Mouse (Mus musculus): ENCODE results near the gene Srpk1.
A peak's percentile ranks its signal among the peaks of the same experiment; 100 is the strongest.
"Not testable (repeated sequence)": the region's sequence is repeated elsewhere in the genome, so short reads cannot be mapped to it uniquely, and the experiment has no call there.

The Srpk1 gene

GRCm38 (mm10) chr17:28612603-28613002, 9.9 kb downstream of the Srpk1 start:
- DNase-seq: peak; percentile 44

GRCm38 (mm10) chr17:28609543-28609942, 13.0 kb downstream of the Srpk1 start:
- no peak for DNase-seq

DNA sequence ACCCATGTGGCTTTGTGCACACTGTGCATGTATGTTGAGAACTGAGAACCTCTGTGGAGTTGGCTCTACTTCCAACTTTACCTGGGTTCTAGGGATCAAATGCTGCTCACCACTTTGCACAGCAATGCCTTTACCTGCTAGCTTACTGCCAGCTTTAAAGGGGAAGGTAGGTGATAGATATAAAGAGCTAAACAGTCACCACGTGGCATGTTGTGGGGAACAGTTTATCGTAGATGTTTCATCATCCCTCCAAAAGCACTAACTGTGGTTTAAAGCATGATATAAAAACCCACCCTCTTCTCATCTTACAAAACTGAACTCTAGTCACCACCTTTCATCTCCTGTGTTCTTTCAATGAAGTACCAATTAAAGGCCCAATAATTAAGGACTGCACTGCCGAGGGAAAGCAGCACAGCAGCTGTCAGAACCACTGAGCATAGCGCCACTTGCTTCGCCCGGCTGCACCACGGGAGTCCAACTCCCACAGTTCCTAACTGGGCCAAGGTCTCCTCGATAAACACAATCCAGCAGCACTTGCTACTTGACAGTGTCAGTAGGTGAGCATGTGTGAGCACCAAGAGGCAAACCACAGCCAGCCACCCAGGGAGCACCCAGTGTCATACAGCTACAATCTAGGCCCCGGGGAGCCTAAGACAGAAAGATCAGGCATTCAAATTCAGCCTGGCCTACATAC, 20.8 kb downstream of the Srpk1 start:
- no peak for DNase-seq

GRCm38 (mm10) chr17:28600780-28601179, 21.7 kb downstream of the Srpk1 start:
- no peak for DNase-seq

GRCm38 (mm10) chr17:28593965-28594364, 28.5 kb downstream of the Srpk1 start:
- DNase-seq: no peak

DNA sequence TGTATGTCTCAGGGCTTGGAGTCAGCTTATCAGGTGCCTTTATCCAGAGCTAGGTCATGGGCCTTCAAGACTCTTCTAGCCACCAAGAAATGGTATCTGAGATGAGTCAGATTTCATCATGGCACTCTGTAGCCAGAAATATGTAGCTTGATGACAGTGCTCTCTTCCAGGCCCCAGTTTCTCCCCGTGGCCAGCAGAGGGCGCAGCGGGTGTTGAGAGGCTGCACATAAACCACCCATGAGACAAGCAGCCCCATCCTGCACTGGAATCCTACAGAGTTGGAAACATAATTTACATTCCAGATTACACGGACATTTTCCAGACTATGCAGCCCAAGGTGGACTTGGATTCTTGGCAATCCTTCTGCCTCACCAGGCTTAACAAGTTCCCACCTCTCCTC, 29.5 kb downstream of the Srpk1 start:
- DNase-seq: peak; percentile 82

DNA sequence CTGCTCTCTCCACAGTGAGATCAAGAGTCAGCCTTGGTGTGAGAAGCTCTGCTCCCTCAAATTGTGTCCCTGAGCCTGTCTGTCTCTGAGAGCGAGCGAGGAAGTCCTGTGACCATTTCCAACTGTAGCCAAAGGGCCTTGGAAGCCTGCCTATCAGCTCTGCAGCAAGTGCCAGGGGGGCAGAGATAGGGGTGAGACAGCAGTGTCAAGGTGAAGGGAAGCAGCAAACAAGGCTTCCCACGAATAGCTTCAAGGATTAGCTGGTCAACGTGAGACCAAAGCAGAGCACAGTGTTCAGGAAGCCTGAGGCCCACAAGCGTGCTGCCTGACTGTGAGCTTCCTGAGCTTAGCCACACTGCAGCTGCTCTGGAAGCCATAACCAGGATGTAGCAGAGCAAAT, 31.0 kb downstream of the Srpk1 start:
- DNase-seq: no peak

GRCm38 (mm10) chr17:28590596-28590995, 31.9 kb downstream of the Srpk1 start:
- no peak for DNase-seq

GRCm38 (mm10) chr17:28588591-28588990, 33.9 kb downstream of the Srpk1 start:
- DNase-seq: no peak

GRCm38 (mm10) chr17:28586509-28586908, 36.0 kb downstream of the Srpk1 start:
- no peak for DNase-seq

DNA sequence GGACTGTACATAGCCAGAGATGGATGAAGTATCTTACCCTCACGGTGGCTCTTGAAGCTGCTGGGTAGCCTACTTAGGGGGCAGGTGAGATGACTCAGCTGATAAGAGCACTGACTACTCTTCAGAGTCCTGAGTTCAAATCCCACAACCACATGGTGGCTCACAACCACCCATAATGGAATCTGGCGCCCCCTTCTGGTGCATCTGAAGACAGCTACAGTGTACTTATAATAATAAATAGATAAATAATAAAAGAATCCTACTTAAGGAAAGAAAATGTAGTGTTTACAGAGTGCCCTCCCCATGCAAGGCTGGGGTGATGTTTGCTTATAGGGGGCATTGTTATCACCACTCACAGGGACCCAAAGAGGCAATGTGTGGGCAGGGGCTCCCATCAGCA, 41.5 kb downstream of the Srpk1 start:
- no peak for DNase-seq

DNA sequence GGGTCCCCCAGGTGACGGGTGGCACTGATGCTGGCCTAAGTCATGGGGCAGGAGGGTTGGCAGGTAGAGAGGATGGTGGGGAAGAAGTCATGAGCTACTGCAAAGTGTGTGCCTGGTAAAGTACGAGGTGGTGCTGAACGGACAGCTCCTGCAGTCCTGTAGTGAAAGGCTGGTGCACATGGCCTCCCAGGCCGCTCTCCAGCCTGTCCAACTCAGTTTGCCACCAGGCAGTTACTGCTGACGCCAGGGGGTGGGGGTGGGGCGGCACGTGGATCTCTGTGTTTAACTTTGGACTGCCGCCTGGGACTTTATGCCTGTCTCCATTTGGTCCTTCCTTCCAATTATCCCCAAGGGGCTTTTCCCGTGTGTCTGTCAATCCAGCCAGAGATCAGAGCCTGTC, 42.1 kb downstream of the Srpk1 start:
- DNase-seq: peak; percentile 43

DNA sequence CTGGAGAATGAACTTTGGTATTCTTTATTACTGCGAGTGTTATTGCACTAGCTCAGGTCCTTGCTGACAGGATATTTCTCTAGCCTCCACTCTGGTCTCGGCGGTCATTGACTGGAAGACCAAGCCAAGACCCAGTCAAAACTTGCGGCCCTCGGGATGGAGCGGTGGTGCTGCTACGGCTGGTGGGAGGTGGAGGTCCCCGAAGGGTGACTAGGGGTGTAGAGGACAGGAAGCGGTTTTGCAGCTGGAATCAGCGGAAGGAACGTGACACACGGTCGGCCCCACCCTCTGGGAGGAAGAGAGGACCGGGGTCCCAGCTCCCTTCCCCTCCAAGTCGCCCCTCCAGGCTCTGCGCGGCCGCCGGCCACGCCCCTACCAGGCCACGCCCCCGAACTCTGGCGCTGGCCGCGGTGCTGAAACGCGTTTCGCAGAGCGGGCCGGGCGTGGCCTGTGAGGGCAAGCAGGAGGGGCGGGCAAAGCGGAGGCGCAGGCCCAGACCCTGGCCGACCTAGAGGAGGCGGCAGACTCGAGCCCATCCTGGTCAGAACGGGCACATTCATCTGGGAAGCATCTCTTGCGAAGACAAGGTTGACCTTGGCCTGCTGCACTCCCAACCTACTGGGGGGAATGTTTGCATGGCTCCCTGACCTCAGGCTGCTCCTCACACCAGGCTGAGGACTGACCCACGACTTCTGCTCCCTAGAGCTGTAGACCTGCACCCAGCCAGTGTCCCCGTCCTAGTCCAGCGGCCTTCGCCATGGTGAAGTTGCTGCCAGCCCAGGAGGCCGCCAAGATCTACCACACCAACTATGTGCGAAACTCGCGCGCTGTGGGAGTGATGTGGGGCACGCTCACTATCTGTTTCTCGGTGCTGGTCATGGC, 47.0 kb downstream of the Srpk1 start, which contains the start of gene Lhfpl5:
Lhfpl5 (plus strand) TSS at position 398 of the 882 bp plus-strand sequence.
- DNase-seq: peak; percentile 75

DNA sequence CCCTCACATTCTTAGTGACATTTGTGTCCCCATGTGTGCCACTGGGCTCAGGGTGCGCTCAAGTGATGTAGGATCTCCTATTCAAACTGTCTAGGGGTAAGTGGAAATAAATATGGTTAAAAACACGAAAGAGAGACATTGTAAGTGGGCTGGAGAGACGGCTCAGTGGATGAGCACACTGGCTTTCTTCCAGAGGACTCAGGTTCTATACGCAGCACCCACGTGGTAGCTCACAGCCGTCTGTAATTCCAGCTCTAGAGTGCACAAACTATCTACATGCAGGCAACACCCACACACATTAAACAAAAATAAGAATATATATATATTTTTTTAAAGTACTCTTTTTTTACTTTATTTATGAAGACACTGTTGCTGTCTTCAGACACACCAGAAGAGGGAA, 49.6 kb downstream of the Srpk1 start:
- no peak for DNase-seq

- DNase-seq: no peak
Measured at GRCm38 (mm10) chr17:28572521-28572920, 50.0 kb downstream of the Srpk1 start.

DNA sequence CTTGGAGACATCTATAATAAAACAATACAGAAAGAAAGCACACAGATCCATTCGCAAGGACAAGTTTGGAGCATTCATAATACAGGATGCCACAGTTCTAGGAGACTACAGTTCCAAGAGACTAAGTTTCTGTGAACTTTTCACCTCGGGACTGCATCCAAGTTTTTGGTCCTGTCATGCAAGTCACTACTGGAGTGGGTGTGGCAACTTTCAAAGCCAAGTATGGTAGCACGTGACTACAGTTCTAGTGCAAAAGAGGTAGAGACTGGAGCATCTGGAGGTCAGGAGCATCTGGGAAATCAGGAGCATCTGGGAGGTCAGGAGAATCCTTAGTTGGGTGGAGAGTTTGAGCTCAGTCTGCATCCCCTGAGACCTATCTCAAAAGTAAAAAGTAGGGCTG, 50.6 kb downstream of the Srpk1 start:
- DNase-seq: no peak

- DNase-seq: no peak
Measured at GRCm38 (mm10) chr17:28567541-28567940, 55.0 kb downstream of the Srpk1 start.

GRCm38 (mm10) chr17:28565181-28565580, 57.3 kb downstream of the Srpk1 start:
- DNase-seq: no peak

DNA sequence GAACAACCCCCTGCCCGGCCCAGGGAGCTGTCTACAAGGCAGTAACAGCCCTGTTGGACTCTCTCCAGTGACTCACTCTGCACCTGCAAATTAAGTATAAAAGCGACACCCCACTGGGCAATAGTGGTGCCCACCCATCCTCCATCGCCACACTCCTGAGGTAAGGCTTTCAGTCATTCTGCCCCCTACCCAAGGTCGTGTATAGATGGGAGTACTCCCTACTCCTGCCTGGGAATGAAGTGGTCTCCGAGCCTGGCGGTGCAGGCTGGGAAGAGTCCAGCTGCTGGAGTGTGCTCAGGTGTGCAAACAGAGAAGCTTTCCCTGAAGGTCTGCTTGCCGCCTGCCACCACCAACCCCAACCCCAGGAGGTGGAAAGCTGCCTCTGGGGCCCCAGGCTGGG, 60.9 kb downstream of the Srpk1 start:
- DNase-seq: no peak

DNA sequence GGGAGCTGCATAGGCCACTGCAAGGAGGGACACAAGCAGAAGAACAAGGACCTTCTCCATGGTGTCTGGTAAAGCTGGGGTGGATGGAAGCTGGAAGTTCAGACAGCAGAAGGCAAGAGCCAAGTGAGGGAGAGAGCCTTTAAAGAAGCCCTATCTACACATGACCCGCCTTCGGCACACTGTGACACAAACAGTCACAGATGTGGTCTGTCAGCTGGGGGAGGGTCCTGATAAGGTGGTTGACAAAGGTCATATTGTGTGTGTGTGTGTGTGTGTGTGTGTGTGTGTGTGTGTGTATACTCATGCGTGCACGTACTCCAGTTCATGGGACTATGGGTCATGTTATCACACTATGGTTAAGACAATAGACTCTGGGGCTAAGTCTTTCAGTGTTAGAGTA, 61.9 kb downstream of the Srpk1 start, which contains the start of gene Clps:
Clps (minus strand) TSS at position 169 of the 400 bp plus-strand sequence.
- DNase-seq: no peak

DNA sequence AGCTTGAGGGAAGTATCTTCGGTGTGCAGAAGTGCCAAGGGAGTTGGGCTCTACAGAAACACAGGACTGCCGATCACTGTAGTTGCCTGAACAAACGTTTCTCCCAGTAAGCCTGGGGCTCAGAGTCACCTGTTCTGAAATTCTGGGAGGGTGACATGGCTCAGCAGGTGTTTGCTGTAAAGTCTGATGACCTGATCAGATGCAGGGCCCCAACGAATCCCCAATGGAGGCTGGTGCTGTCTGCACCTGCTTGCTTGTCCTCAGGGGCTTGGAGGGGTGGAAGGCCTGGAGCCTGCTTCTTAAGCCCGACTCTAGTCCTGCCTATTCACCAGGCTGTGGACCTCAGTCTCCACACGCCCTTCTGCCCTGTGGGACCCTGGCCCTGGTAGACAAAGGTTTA, 64.7 kb downstream of the Srpk1 start:
- no peak for DNase-seq

- no peak for DNase-seq
Measured at GRCm38 (mm10) chr17:28556635-28557396, 65.7 kb downstream of the Srpk1 start.

DNA sequence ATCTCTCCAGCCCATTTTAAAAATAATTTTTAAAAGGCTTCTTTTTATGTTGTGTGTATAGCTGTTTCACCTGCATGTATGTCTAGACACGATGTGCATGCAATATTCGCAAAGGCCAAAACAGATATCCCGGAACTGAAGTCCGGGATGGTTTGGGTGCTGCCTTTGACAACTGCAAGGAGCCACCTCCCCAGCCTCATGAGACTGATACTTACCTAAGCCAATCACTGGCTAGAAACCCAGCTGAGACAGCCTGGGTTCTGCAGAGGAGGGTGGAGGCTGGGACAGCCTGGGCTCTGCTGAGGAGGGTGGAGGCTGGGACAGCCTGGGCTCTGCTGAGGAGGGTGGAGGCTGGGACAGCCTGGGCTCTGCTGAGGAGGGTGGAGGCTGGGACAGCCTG, 68.5 kb downstream of the Srpk1 start:
- not testable (repeated sequence) for DNase-seq

Measured in thymus, postnatal 14 days (tissue).